Mouse (Mus musculus): Measurements from ENCODE around the gene Tiam1. TPM values are rescaled to one million over a fixed set of nuclear protein-coding genes. Genes with fewer than 3 reads are reported as not detected.

Gene Tiam1
- total RNA-seq, 1 experiment from 2014 or later, result 28.6 TPM

DNA sequence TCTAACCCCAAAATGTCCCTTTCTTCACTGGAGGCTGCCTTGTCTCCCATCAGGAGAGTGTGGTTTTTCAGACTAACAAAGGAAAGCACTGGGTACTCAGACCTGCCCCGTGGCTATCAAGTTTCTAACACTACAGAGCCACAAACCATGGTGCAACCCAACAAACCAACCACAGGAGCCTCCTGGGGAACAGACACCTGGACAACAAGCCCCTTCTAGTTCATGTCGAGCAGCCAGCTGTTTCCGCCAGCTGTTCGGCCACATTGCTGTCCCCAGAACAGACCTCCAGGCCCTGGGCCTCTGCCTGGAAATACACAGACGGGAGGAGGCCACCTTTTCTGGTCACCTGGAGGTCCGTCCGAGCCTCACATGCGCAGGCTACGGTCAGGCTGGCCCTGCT lies 21.1 kb downstream of the Tiam1 start:
- no peak for ATAC-seq (replicated peaks; ENCODE audit: insufficient number of reproducible peaks, low FRiP score, low TSS enrichment, poor library complexity, severe bottlenecking)

- no peak for ATAC-seq (replicated peaks; ENCODE audit: insufficient number of reproducible peaks, low FRiP score, low TSS enrichment, poor library complexity, severe bottlenecking)
Observed at GRCm38 (mm10) chr16:90121799-90122198, 21.8 kb downstream of the Tiam1 start.

DNA sequence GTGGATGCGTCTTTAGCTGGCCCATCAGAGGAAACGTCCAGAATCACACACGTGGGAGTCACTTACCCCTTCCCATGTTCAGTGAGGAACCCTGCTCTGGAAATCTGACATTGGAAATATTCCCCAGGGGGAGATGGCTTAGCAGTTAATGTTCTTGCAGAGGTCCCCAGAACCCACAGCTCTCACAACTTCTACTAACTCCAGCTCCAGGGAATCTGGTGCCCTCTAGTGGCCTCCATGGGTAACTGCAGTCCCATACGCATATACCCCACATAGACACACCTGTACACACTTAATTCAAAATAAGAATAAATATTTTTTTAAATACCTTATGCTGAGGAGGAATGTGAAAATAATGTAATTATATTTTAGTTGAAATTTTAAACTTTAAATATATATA lies 23.6 kb downstream of the Tiam1 start:
- ATAC-seq (replicated peaks; ENCODE audit: insufficient number of reproducible peaks, low FRiP score, low TSS enrichment, poor library complexity, severe bottlenecking), result no peak

DNA sequence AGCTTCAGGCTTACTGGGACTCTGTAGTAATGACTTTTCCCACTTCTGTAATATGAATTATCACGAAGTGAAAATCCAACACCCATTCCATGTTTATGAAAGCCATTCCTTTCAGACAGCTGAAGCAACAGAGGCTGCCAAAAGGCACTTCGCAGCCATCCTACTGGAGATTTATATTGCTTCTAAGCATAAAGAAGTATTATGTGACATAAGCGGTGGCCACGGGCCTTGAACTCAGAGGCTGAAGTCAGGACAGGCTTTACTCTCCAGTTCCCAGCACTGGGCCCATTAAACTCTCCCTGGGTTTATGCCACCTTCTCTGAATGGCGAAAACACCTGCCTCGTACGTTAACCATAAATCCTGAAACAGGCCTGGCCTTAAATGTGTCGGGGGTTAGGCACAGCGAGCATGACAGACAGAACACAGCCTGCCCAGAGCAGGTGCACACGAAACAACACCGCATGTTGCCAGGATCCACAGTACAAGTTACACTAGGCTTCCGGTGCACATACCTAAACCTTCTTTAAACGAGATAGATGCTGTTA lies 26.9 kb downstream of the Tiam1 start:
- ATAC-seq (replicated peaks; ENCODE audit: insufficient number of reproducible peaks, low FRiP score, low TSS enrichment, poor library complexity, severe bottlenecking), result no peak

GRCm38 (mm10) chr16:90112577-90113155 lies 30.9 kb downstream of the Tiam1 start:
- ATAC-seq (replicated peaks; ENCODE audit: insufficient number of reproducible peaks, low FRiP score, low TSS enrichment, poor library complexity, severe bottlenecking), result peak; percentile 91

- no peak for ATAC-seq (replicated peaks; ENCODE audit: insufficient number of reproducible peaks, low FRiP score, low TSS enrichment, poor library complexity, severe bottlenecking)
Observed at GRCm38 (mm10) chr16:90109500-90109899, 34.1 kb downstream of the Tiam1 start.

- no peak for ATAC-seq (replicated peaks; ENCODE audit: insufficient number of reproducible peaks, low FRiP score, low TSS enrichment, poor library complexity, severe bottlenecking)
Observed at GRCm38 (mm10) chr16:90104714-90105459, 38.7 kb downstream of the Tiam1 start.

GRCm38 (mm10) chr16:90103726-90104125 lies 39.8 kb downstream of the Tiam1 start:
- no peak for ATAC-seq (replicated peaks; ENCODE audit: insufficient number of reproducible peaks, low FRiP score, low TSS enrichment, poor library complexity, severe bottlenecking)

GRCm38 (mm10) chr16:90102596-90102995 lies 41.0 kb downstream of the Tiam1 start:
- no peak for ATAC-seq (replicated peaks; ENCODE audit: insufficient number of reproducible peaks, low FRiP score, low TSS enrichment, poor library complexity, severe bottlenecking)

GRCm38 (mm10) chr16:90098191-90098605 lies 45.4 kb downstream of the Tiam1 start:
- ATAC-seq (replicated peaks; ENCODE audit: insufficient number of reproducible peaks, low FRiP score, low TSS enrichment, poor library complexity, severe bottlenecking), result no peak

DNA sequence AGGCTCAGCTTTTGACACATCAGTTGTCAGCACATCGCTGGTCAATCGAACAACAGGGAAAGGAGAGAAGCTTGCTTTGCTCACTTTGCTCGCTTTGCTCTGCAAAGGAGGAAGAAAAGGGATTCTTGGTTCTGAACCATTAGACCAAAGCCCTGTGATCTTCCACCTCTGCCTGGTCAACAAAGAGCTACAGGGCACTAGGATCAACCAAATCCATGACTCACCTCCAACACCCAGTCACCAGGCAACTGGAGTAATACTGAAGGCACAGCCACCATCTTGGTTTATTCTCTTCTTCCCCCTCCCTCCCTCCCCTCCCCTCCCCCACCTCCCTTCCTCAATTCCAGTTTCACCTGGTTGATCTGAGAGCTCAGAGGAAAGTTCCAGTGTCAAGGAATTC lies 45.8 kb downstream of the Tiam1 start:
- ATAC-seq (replicated peaks; ENCODE audit: insufficient number of reproducible peaks, low FRiP score, low TSS enrichment, poor library complexity, severe bottlenecking), result no peak

DNA sequence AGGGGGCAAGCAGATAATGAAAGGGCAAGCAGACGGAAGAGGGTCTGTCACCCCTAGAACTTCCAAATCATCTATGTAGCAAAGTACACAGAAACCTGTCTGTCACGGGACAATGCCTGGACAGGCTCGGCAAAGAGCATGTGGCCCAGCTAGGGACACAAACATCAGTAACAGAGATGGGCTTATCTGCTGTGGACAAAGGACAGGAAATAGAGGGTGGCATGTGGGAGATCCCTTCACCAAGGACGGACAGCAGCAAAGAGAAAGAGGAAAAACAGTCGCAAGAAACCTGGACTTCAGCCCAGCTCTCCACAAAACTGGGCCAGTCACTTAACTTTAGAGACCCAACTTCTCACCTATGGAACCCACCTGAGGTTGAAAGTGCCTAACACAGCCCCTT lies 47.6 kb downstream of the Tiam1 start:
- ATAC-seq (replicated peaks; ENCODE audit: insufficient number of reproducible peaks, low FRiP score, low TSS enrichment, poor library complexity, severe bottlenecking), result no peak

GRCm38 (mm10) chr16:90093015-90093414 lies 50.6 kb downstream of the Tiam1 start:
- no peak for ATAC-seq (replicated peaks; ENCODE audit: insufficient number of reproducible peaks, low FRiP score, low TSS enrichment, poor library complexity, severe bottlenecking)

DNA sequence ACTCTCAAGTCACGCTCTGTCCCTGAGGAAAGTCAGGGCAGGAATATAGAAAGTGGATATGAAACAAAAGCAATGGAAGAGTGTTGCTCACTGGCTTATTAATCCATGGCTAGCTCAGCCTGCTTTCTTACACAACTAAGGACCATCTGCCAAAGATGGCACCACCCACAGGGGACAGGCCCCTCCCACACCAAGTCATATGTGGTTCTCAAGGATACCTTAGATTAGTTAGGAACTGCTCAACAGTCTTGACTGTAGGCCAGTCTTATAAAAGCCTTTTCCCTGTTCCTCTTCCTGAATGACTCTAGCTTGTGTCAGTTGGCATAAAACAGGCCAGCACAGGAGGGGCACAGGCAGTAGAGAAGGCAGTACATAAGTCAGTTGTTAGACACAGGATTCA lies 51.7 kb downstream of the Tiam1 start:
- ATAC-seq (replicated peaks; ENCODE audit: insufficient number of reproducible peaks, low FRiP score, low TSS enrichment, poor library complexity, severe bottlenecking), result no peak

DNA sequence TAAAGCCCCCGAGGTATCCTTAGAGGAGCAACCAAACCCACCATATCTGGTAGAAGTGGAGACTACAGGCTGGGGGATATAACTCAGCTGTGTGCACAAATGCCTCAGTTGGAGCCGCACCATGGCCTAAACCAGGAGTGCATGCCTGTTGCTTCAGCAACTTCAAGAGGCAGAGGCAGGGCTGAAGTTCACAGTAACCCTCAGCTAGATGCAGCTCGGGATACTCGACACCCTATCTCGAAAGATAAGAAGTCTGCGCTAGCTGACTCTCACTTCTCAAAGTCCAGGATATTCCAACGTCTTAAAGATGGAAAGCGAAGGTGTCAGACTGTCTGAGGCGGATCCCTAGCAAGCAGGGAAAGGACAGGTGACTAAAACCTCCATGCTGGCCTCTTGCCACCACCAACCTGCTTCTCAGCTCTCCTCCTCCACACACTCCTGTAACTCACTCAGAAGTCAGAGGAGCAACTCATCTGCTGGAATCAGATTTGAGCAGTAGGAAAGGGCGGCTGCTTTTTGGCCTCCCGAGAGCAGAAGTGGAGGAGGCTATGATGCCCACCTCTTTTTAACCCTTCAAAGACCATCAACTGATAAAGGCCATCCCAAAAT lies 52.4 kb downstream of the Tiam1 start:
- ATAC-seq (replicated peaks; ENCODE audit: insufficient number of reproducible peaks, low FRiP score, low TSS enrichment, poor library complexity, severe bottlenecking), result no peak

DNA sequence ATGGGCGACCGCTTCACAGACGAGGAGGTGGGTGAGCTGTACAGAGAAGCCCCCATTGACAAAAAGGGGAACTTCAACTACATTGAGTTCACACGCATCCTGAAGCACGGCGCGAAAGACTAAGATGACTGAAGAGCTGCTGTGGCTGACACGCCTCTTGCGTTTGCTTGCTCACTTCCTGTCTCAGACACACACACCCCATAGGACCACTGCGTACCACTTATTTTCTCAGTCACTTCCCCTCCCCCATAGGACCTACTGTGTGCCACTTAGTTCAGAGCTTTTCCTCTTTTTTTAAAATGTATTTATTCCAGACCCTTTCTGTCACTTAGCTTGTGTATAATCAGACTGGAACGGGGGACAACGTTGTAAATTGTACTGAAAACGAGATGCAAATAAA lies 53.2 kb downstream of the Tiam1 start:
- ATAC-seq (replicated peaks; ENCODE audit: insufficient number of reproducible peaks, low FRiP score, low TSS enrichment, poor library complexity, severe bottlenecking), result peak; percentile 72

GRCm38 (mm10) chr16:90087256-90087655 lies 56.3 kb downstream of the Tiam1 start:
- no peak for ATAC-seq (replicated peaks; ENCODE audit: insufficient number of reproducible peaks, low FRiP score, low TSS enrichment, poor library complexity, severe bottlenecking)

- ATAC-seq (replicated peaks; ENCODE audit: insufficient number of reproducible peaks, low FRiP score, low TSS enrichment, poor library complexity, severe bottlenecking), result no peak
Observed at GRCm38 (mm10) chr16:90086111-90086510, 57.5 kb downstream of the Tiam1 start.

- ATAC-seq (replicated peaks; ENCODE audit: insufficient number of reproducible peaks, low FRiP score, low TSS enrichment, poor library complexity, severe bottlenecking), result no peak
Observed at GRCm38 (mm10) chr16:90085580-90085979, 58.0 kb downstream of the Tiam1 start.

GRCm38 (mm10) chr16:90081125-90081524 lies 62.4 kb downstream of the Tiam1 start:
- no peak for ATAC-seq (replicated peaks; ENCODE audit: insufficient number of reproducible peaks, low FRiP score, low TSS enrichment, poor library complexity, severe bottlenecking)
